Mouse (Mus musculus): Measurements from ENCODE around the gene Gm15085. TPM values are rescaled to one million over a fixed set of nuclear protein-coding genes. Genes with fewer than 3 reads are reported as not detected.

Gm15085 gene
- not detected in 2 replicates for polyA plus RNA-seq (2012; rRNA removed)

GRCm38 (mm10) chrX:149447317-149447716, at the start of gene Gm15085:
Gene Gm15085, plus strand, starts transcription at chrX:149447617.

Other genes with a start within 250 kb of the Gm15085 start
- gene Gm15093, start 175.2 kb upstream of the Gm15085 start, polyA plus RNA-seq (2012; rRNA removed) = not detected in 2 replicates
- not detected in 2 replicates for gene Gm10439, start 147.0 kb downstream of the Gm15085 start, polyA plus RNA-seq (2012; rRNA removed)

All from ovary, adult 2 months (tissue).